9 mouse cellular contexts compared by ENCODE assay signal in the genomic region with DNA sequence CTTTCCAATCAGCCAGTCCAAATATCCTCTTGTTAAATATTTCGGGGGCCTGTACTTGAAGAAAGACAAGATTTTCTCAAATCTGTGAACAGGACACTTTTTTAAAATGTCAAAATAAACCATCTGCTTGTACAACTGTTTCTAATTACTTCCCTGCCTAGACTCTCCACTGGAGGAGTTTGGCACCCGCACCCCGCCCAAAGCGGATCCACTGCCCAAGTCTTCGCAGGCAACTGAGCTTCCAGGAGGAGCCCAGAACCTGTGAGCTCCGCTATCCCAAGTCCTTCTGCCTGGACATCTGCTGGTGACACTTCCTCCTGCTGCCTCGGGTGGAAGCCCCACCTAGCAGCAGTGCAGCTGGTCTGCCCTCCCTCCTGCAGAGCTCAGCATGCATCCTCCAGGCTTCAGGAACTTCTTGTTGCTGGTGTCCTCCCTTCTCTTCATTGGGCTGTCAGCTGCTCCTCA. TPM values are rescaled to one million over a fixed set of nuclear protein-coding genes. Genes with fewer than 3 reads are reported as not detected.
DNase-seq lines count a peak whose midpoint lies in the region; ATAC-seq and TF ChIP-seq lines count a peak whose summit lies in the region.
"Had no signal": no experiment of that assay in that cellular context is flagged by ENCODE, and none has a peak within 500 bp of the region (broad histone marks: within the 10 kb centered on the region; RNA-seq: fewer than 3 reads in every experiment).

A gene (plus strand): TSS at position 51 of the 465 bp plus-strand sequence.

- no peak within 1 kb of the TSS; the same call in 1 of the 2 replicates for H3K27ac ChIP-seq in heart, adult 2 months
- H3K27ac ChIP-seq in kidney, embryonic 15.5 days, result no peak within 1 kb of the TSS
- H3K27ac ChIP-seq: liver, embryonic 14.5 days had no signal

- intact Hi-C loops in heart, adult 2 months (cut with DNase I), result no loop called here

- DNase-seq in cerebellum, adult 11 months, result peak; percentile 38
- peak; percentile 10 for DNase-seq in embryo, embryonic 9.5 days (ENCODE audit: extremely low spot score)
- DNase-seq in heart, adult 2 months, result peak; percentile 41
- peak; percentile 47 to 52 for DNase-seq in layer of hippocampus, postnatal 10 days (ENCODE audit: low spot score in 2 of 2)
- DNase-seq in right cerebral cortex, adult 18-20 months, result peak; percentile 21
- DNase-seq in adrenal gland, postnatal 4 days (ENCODE audit: low spot score in 2 of 2), result no peak
- DNase-seq in thymus, postnatal 25 days, result no peak

- H3K4me2 ChIP-seq in kidney, embryonic 15.5 days, result no peak within 1 kb of the TSS

- 33% methylated on average over 7 of the region's 7 CpGs for WGBS in heart, adult 2 months
- 37% methylated on average over 7 of the region's 7 CpGs for WGBS in kidney, embryonic 15.5 days

- H3K9ac ChIP-seq in heart, adult 2 months (ENCODE audit: low read depth, low read length), result no peak within 1 kb of the TSS
- H3K9ac ChIP-seq in kidney, embryonic 15.5 days, result no peak within 1 kb of the TSS
- H3K9ac ChIP-seq: liver, embryonic 14.5 days had no signal

- ATAC-seq in kidney, embryonic 15.5 days (replicated peaks; ENCODE audit: low FRiP score), result no peak

- no peaks in the 10 kb centered on the region for H3K27me3 ChIP-seq in heart, adult 2 months (ENCODE audit: control insufficient read depth, insufficient read depth, low read length)
- no peaks in the 10 kb centered on the region for H3K27me3 ChIP-seq in kidney, embryonic 15.5 days

- TF ChIP-seq CTCF in heart, adult 2 months (IDR thresholded peaks at IDR 0.05), result no peak

- H3K36me3 ChIP-seq in heart, adult 2 months (ENCODE audit: control insufficient read depth, insufficient read depth, low read length), result no peaks in the 10 kb centered on the region
- no peaks in the 10 kb centered on the region for H3K36me3 ChIP-seq in kidney, embryonic 15.5 days

- TF ChIP-seq POLR2A in heart, adult 2 months (IDR thresholded peaks at IDR 0.05; ENCODE audit: insufficient read depth, low read depth, low read length), result no peak

- H3K79me2 ChIP-seq in heart, adult 2 months (replicated peaks; ENCODE audit: control insufficient read depth, insufficient read depth, low read length), result no peaks in the 10 kb centered on the region

- TF ChIP-seq EP300 in heart, adult 2 months (IDR thresholded peaks at IDR 0.05; ENCODE audit: insufficient read depth, low read depth, low read length), result no peak

- no peaks in the 10 kb centered on the region for H3K9me3 ChIP-seq in kidney, embryonic 15.5 days (replicated peaks)

- no peak within 1 kb of the TSS for H3K4me3 ChIP-seq in heart, adult 2 months
- H3K4me3 ChIP-seq in kidney, embryonic 15.5 days (replicated peaks), result no peak within 1 kb of the TSS

- 0 out of 2 replicates have a peak, but pooled peaks cover 1% of the 10 kb centered on the region for H3K4me1 ChIP-seq in heart, adult 2 months (ENCODE audit: control insufficient read depth, insufficient read depth, low read length)
- peaks cover 4% of the 10 kb centered on the region; the same call in 1 of the 2 replicates for H3K4me1 ChIP-seq in kidney, embryonic 15.5 days

RNA-seq across cellular contexts. Expression of the gene that starts here (rescaled TPM):
- 1 to 10 TPM; 4.3 TPM for total RNA-seq in heart, adult 2 months (2021)
- polyA plus RNA-seq in heart, adult 2 months (2012; rRNA removed), result 4.9 and 6.3 TPM in 2 replicates
- total RNA-seq in layer of hippocampus, postnatal 10 days (2021), result 10 to 100 TPM; 14.6 to 18.1 TPM
- total RNA-seq in adrenal gland, postnatal 4 days (2021), result 1 to 10 TPM; 1.8 to 1.9 TPM
- polyA plus RNA-seq in kidney, embryonic 15.5 days (2015; fragmentation: Nextera tagmentation; extraction: Ambion mirVana), result 0.26 and 0.34 TPM in 2 replicates

Comparison
In these comparisons a context has a peak if more than half of its experiments do, and no peak if none do; other contexts are left out.
1. DNase-seq: peak in cerebellum, adult 11 months (single experiment), embryo, embryonic 9.5 days (single experiment), heart, adult 2 months (2 of 2), layer of hippocampus, postnatal 10 days (2 of 2) and right cerebral cortex, adult 18-20 months (single experiment); none in adrenal gland, postnatal 4 days (0 of 2) and thymus, postnatal 25 days (single experiment).